Mouse (Mus musculus): ENCODE data around the gene Scyl2.

- TF ChIP-seq CTCF (IDR thresholded peaks at IDR 0.05) (no peak), POLR2A (IDR thresholded peaks at IDR 0.05; ENCODE audit: insufficient read depth, low read depth, low read length) (no peak)
Measured at GRCm38 (mm10) chr10:89592797-89593196, 93.3 kb downstream of the Scyl2 start.
